Mouse (Mus musculus) limb, embryonic 15.5 days (tissue): ENCODE measurements at regions not wholly inside any gene's neighbourhood (a gene's known extent, or its start where the extent isn't known, plus 50 kb on each side); places are given as distances from the start of the nearest gene placed in this dataset.

ENCODE experiments used
- ATAC-seq: fragments of 200-750 bp; cut with Nextera tagmentation; 2 replicates; pipeline ENCODE4 v1.8.0; 2017; ENCODE audit warnings: low read depth, moderate TSS enrichment; ENCODE audit not compliant: insufficient number of reproducible peaks, low FRiP score, low TSS enrichment
- H3K27ac ChIP-seq: fragments of 300-500 bp; sonication (generic); 2 replicates; pipeline ENCODE4 v1.5.1; 2015; ENCODE audit warnings: moderate library complexity, mild to moderate bottlenecking, inconsistent platforms
- H3K27me3 ChIP-seq: fragments of 300-500 bp; sonication (generic); 2 replicates; pipeline ENCODE4 v1.6.1; 2015; ENCODE audit warnings: inconsistent platforms
- H3K36me3 ChIP-seq: fragments of 300-500 bp; sonication (generic); 2 replicates; pipeline ENCODE4 v1.6.1; 2015; ENCODE audit warnings: inconsistent platforms
- H3K4me1 ChIP-seq: fragments of 300-500 bp; sonication (generic); 2 replicates; pipeline ENCODE4 v1.6.1; 2015; ENCODE audit warnings: inconsistent platforms
- H3K4me2 ChIP-seq: fragments of 300-500 bp; sonication (generic); 2 replicates; pipeline ENCODE4 v1.6.1; 2015; ENCODE audit warnings: mild to moderate bottlenecking, inconsistent platforms
- H3K4me3 ChIP-seq: fragments of 300-500 bp; sonication (generic); 2 replicates; pipeline ENCODE4 v1.5.1; 2015; ENCODE audit warnings: mild to moderate bottlenecking, inconsistent platforms
- H3K9ac ChIP-seq: fragments of 300-500 bp; sonication (generic); 2 replicates; pipeline ENCODE4 v1.6.1; 2015; ENCODE audit warnings: inconsistent platforms
- H3K9me3 ChIP-seq: fragments of 300-500 bp; sonication (generic); 2 replicates; pipeline ENCODE4 v1.6.1; 2016; ENCODE audit warnings: inconsistent platforms
- WGBS: fragments of 180-500 bp; shearing (Covaris S2); methylation state at CpG from one replicate; pipeline ENCODE4 v1.1.7; 2015; 5-methylcytosine and 5-hydroxymethylcytosine counted together

- H3K27me3 ChIP-seq: no peaks in the 10 kb centered on the region; the same call in 1 of the 2 replicates
- H3K36me3 ChIP-seq: no peaks in the 10 kb centered on the region
- peaks cover 8% of the 10 kb centered on the region for H3K4me1 ChIP-seq
- H3K4me2 ChIP-seq: peak overlapping the region; percentile 67
- H3K9me3 ChIP-seq: no peaks in the 10 kb centered on the region
- no peak overlapping the region for H3K9ac ChIP-seq
- H3K27ac ChIP-seq: peak overlapping the region; percentile 57
- 1% methylated on average over 22 of the region's 22 CpGs for WGBS
- H3K4me3 ChIP-seq: peak overlapping the region; percentile 42
- ATAC-seq: 0 out of 2 replicates have a peak, but pooled peaks have one; percentile 40
Observed at GRCm38 (mm10) chr17:9764701-9765359, 95.3 kb upstream of the Pabpc6 start.

- no peaks in the 10 kb centered on the region for H3K36me3 ChIP-seq
- H3K9me3 ChIP-seq: no peaks in the 10 kb centered on the region
- no peak for ATAC-seq
- no peak overlapping the region for H3K27ac ChIP-seq
- peak overlapping the region; percentile 42 for H3K4me3 ChIP-seq
- peaks cover 8% of the 10 kb centered on the region for H3K4me1 ChIP-seq
- no peak overlapping the region for H3K9ac ChIP-seq
- 15% methylated on average over 9 of the region's 9 CpGs for WGBS
- no peaks in the 10 kb centered on the region; the same call in 1 of the 2 replicates for H3K27me3 ChIP-seq
- H3K4me2 ChIP-seq: peak overlapping the region; percentile 67
Observed at GRCm38 (mm10) chr17:9764041-9764606, 94.6 kb upstream of the Pabpc6 start.

- no peak for ATAC-seq
- Histone ChIP-seq H3K27me3 (no peaks in the 10 kb centered on the region; the same call in 1 of the 2 replicates), H3K4me2 (no peak overlapping the region), H3K9me3 (no peaks in the 10 kb centered on the region), H3K36me3 (no peaks in the 10 kb centered on the region), H3K4me1 (peaks cover 8% of the 10 kb centered on the region), H3K27ac (no peak overlapping the region), H3K4me3 (no peak overlapping the region), H3K9ac (no peak overlapping the region)
- 46% methylated on average over 9 of the region's 9 CpGs for WGBS
Observed at GRCm38 (mm10) chr17:9763110-9763509, 93.6 kb upstream of the Pabpc6 start.

GRCm38 (mm10) chr17:9762436-9762835 lies 92.9 kb upstream of the Pabpc6 start:
- no peak for ATAC-seq
- no peaks in the 10 kb centered on the region for H3K9me3 ChIP-seq
- no peak overlapping the region for H3K9ac ChIP-seq
- no peaks in the 10 kb centered on the region for H3K36me3 ChIP-seq
- WGBS: 78% methylated on average over 7 of the region's 7 CpGs
- H3K4me3 ChIP-seq: no peak overlapping the region
- H3K4me1 ChIP-seq: peaks cover 8% of the 10 kb centered on the region
- H3K27ac ChIP-seq: no peak overlapping the region
- no peak overlapping the region for H3K4me2 ChIP-seq
- H3K27me3 ChIP-seq: no peaks in the 10 kb centered on the region; the same call in 1 of the 2 replicates

- H3K4me3 ChIP-seq: no peak overlapping the region
- no peaks in the 10 kb centered on the region for H3K9me3 ChIP-seq
- 81% methylated on average over 2 of the region's 2 CpGs for WGBS
- no peak overlapping the region for H3K4me2 ChIP-seq
- ATAC-seq: no peak
- H3K9ac ChIP-seq: no peak overlapping the region
- H3K4me1 ChIP-seq: peaks cover 8% of the 10 kb centered on the region
- H3K36me3 ChIP-seq: no peaks in the 10 kb centered on the region
- no peak overlapping the region for H3K27ac ChIP-seq
- no peaks in the 10 kb centered on the region; the same call in 1 of the 2 replicates for H3K27me3 ChIP-seq
Observed at GRCm38 (mm10) chr17:9760706-9761059, 91.2 kb upstream of the Pabpc6 start.

GRCm38 (mm10) chr17:9760026-9760705 lies 90.6 kb upstream of the Pabpc6 start:
- Histone ChIP-seq H3K27ac (no peak overlapping the region), H3K4me3 (no peak overlapping the region), H3K27me3 (no peaks in the 10 kb centered on the region), H3K9ac (no peak overlapping the region), H3K4me2 (no peak overlapping the region), H3K9me3 (no peaks in the 10 kb centered on the region), H3K4me1 (peaks cover 8% of the 10 kb centered on the region), H3K36me3 (no peaks in the 10 kb centered on the region)
- ATAC-seq: no peak
- 77% methylated on average over 8 of the region's 8 CpGs for WGBS

- WGBS: 35% methylated on average over 7 of the region's 7 CpGs
- peaks cover 5% of the 10 kb centered on the region for H3K4me1 ChIP-seq
- ATAC-seq: no peak
- H3K9ac ChIP-seq: no peak overlapping the region
- H3K4me3 ChIP-seq: no peak overlapping the region
- no peaks in the 10 kb centered on the region for H3K27me3 ChIP-seq
- H3K9me3 ChIP-seq: no peaks in the 10 kb centered on the region
- no peak overlapping the region for H3K4me2 ChIP-seq
- no peaks in the 10 kb centered on the region for H3K36me3 ChIP-seq
- no peak overlapping the region for H3K27ac ChIP-seq
Observed at GRCm38 (mm10) chr17:9759421-9759852, 89.9 kb upstream of the Pabpc6 start.

GRCm38 (mm10) chr17:9757725-9758251 lies 88.3 kb upstream of the Pabpc6 start:
- Histone ChIP-seq H3K27ac (no peak overlapping the region), H3K4me1 (no peaks in the 10 kb centered on the region), H3K4me2 (no peak overlapping the region), H3K9ac (no peak overlapping the region), H3K9me3 (no peaks in the 10 kb centered on the region), H3K4me3 (no peak overlapping the region), H3K27me3 (no peaks in the 10 kb centered on the region), H3K36me3 (no peaks in the 10 kb centered on the region)
- WGBS: 95% methylated on average over 4 of the region's 4 CpGs
- ATAC-seq: no peak

GRCm38 (mm10) chr17:9756675-9757074 lies 87.2 kb upstream of the Pabpc6 start:
- no peak overlapping the region for H3K4me3 ChIP-seq
- ATAC-seq: 0 out of 2 replicates have a peak, but pooled peaks have one; percentile 69
- H3K4me1 ChIP-seq: no peaks in the 10 kb centered on the region
- H3K27ac ChIP-seq: no peak overlapping the region
- H3K36me3 ChIP-seq: no peaks in the 10 kb centered on the region
- 73% methylated on average over 12 of the region's 12 CpGs for WGBS
- no peaks in the 10 kb centered on the region for H3K9me3 ChIP-seq
- no peak overlapping the region for H3K4me2 ChIP-seq
- H3K9ac ChIP-seq: no peak overlapping the region
- H3K27me3 ChIP-seq: no peaks in the 10 kb centered on the region

GRCm38 (mm10) chr17:9756196-9756595 lies 86.7 kb upstream of the Pabpc6 start:
- no peaks in the 10 kb centered on the region for H3K4me1 ChIP-seq
- H3K9me3 ChIP-seq: no peaks in the 10 kb centered on the region
- H3K9ac ChIP-seq: no peak overlapping the region
- H3K4me2 ChIP-seq: no peak overlapping the region
- 58% methylated on average over 3 of the region's 3 CpGs for WGBS
- H3K27ac ChIP-seq: no peak overlapping the region
- no peaks in the 10 kb centered on the region for H3K27me3 ChIP-seq
- no peak for ATAC-seq
- no peak overlapping the region for H3K4me3 ChIP-seq
- H3K36me3 ChIP-seq: no peaks in the 10 kb centered on the region

GRCm38 (mm10) chr17:9755576-9755975 lies 86.1 kb upstream of the Pabpc6 start:
- no peak for ATAC-seq
- Histone ChIP-seq H3K4me1 (no peaks in the 10 kb centered on the region), H3K36me3 (no peaks in the 10 kb centered on the region), H3K27me3 (no peaks in the 10 kb centered on the region), H3K4me3 (no peak overlapping the region), H3K27ac (no peak overlapping the region), H3K9ac (no peak overlapping the region), H3K9me3 (no peaks in the 10 kb centered on the region), H3K4me2 (no peak overlapping the region)
- WGBS: 77% methylated on average over 4 of the region's 4 CpGs

- Histone ChIP-seq H3K9ac (no peak overlapping the region), H3K27me3 (no peaks in the 10 kb centered on the region), H3K9me3 (no peaks in the 10 kb centered on the region), H3K36me3 (no peaks in the 10 kb centered on the region), H3K4me3 (no peak overlapping the region), H3K4me1 (no peaks in the 10 kb centered on the region), H3K27ac (no peak overlapping the region), H3K4me2 (no peak overlapping the region)
- no peak for ATAC-seq
- 79% methylated on average over 2 of the region's 2 CpGs for WGBS
Observed at GRCm38 (mm10) chr17:9754884-9755405, 85.4 kb upstream of the Pabpc6 start.
